Mouse (Mus musculus) macrophage (primary cell): ENCODE data around the gene Otud4. TPM values are rescaled to one million over a fixed set of nuclear protein-coding genes. Genes with fewer than 3 reads are reported as not detected.
"Not testable (repeated sequence)": the region's sequence is repeated elsewhere in the genome, so short reads cannot be mapped to it uniquely, and the experiment has no call there.

Source experiments
- H3K27ac ChIP-seq: fragments of 350-480 bp; formaldehyde crosslinking; 2 replicates; pipeline ENCODE4 v1.9.0; 2021
- H3K36me3 ChIP-seq: fragments of 350-480 bp; formaldehyde crosslinking; 2 replicates; pipeline ENCODE4 v1.9.0; 2021; ENCODE audit errors: inconsistent target
- H3K4me3 ChIP-seq: fragments of 350-480 bp; formaldehyde crosslinking; 2 replicates; pipeline ENCODE4 v1.9.0; 2021; ENCODE audit errors: inconsistent target
- H3K79me2 ChIP-seq: fragments of 350-480 bp; formaldehyde crosslinking; 2 replicates; pipeline ENCODE4 v1.9.0; 2021; ENCODE audit errors: inconsistent target
- WGBS: methylation state at CpG from one replicate; pipeline ENCODE4 v1.1.7; 2026; ENCODE audit warnings: inconsistent platforms; ENCODE audit not compliant: missing documents; 5-methylcytosine and 5-hydroxymethylcytosine counted together
- polyA plus RNA-seq: library from polyadenylated mRNA; stranded (reverse); fragments of 250-400 nt; gene quantifications from 3 replicates; pipeline ENCODE4 v1.2.4, GENCODE M21; 2018; ENCODE audit warnings: inconsistent platforms

Otud4 gene
- polyA plus RNA-seq, 1 experiment from 2014 or later = 13.5 TPM

GRCm38 (mm10) chr8:79676461-79676860 lies 37.0 kb downstream of the Otud4 start:
- H3K36me3 ChIP-seq = peaks cover 31% of the 10 kb centered on the region; the same call in 1 of the 2 replicates
- no peak overlapping the region for H3K4me3 ChIP-seq
- WGBS = 94% methylated on average over 4 of the region's 4 CpGs

GRCm38 (mm10) chr8:79679005-79679404 lies 39.6 kb downstream of the Otud4 start:
- Histone ChIP-seq H3K79me2 (no peaks in the 10 kb centered on the region), H3K4me3 (no peak overlapping the region), H3K27ac (peak overlapping the region; percentile 28; the same call in 1 of the 2 replicates), H3K36me3 (peaks cover 10% of the 10 kb centered on the region; the same call in 1 of the 2 replicates)
- 4% methylated on average over 5 of the region's 5 CpGs for WGBS

More at GRCm38 (mm10) chr8:79676461-79676860, 37.0 kb downstream of the Otud4 start:
- Histone ChIP-seq H3K79me2 (no peaks in the 10 kb centered on the region), H3K27ac (no peak overlapping the region)

GRCm38 (mm10) chr8:79680083-79680482 lies 40.7 kb downstream of the Otud4 start:
- H3K36me3 ChIP-seq, H3K79me2 ChIP-seq: not testable (repeated sequence)
- H3K27ac ChIP-seq = peak overlapping the region; percentile 27; the same call in 1 of the 2 replicates
- WGBS = 9% methylated on average over 10 of the region's 10 CpGs
- peak overlapping the region; percentile 45 for H3K4me3 ChIP-seq

GRCm38 (mm10) chr8:79680555-79680954 lies 41.1 kb downstream of the Otud4 start:
- Histone ChIP-seq H3K4me3 (peak overlapping the region; percentile 45), H3K27ac (peak overlapping the region; percentile 27; the same call in 1 of the 2 replicates), H3K79me2 (no peaks in the 10 kb centered on the region), H3K36me3 (peaks cover 8% of the 10 kb centered on the region; the same call in 1 of the 2 replicates)
- WGBS = 3% methylated on average over 32 of the region's 34 CpGs

- 37% methylated on average over 2 of the region's 2 CpGs for WGBS
- Histone ChIP-seq H3K36me3 (peaks cover 8% of the 10 kb centered on the region; the same call in 1 of the 2 replicates), H3K27ac (no peak overlapping the region), H3K79me2 (no peaks in the 10 kb centered on the region), H3K4me3 (peak overlapping the region; percentile 11; the same call in 1 of the 2 replicates)
These were observed 41.5 kb downstream of the Otud4 start for GRCm38 (mm10) chr8:79680965-79681364.

GRCm38 (mm10) chr8:79685927-79686326 lies 46.5 kb downstream of the Otud4 start:
- not testable (repeated sequence) for H3K79me2 ChIP-seq, H3K27ac ChIP-seq, H3K4me3 ChIP-seq
- peaks cover 45% of the 10 kb centered on the region for H3K36me3 ChIP-seq
- WGBS = 81% methylated on average over 3 of the region's 5 CpGs

GRCm38 (mm10) chr8:79692531-79692930 lies 53.1 kb downstream of the Otud4 start:
- H3K4me3 ChIP-seq = no peak overlapping the region
- WGBS = 100% methylated on average over 2 of the region's 2 CpGs
- H3K79me2 ChIP-seq = no peaks in the 10 kb centered on the region
- H3K27ac ChIP-seq = no peak overlapping the region
- peaks cover 46% of the 10 kb centered on the region for H3K36me3 ChIP-seq

- Histone ChIP-seq H3K27ac (no peak overlapping the region), H3K79me2 (peaks cover 58% of the 10 kb centered on the region), H3K4me3 (no peak overlapping the region), H3K36me3 (peaks cover 48% of the 10 kb centered on the region)
- 86% methylated on average over 3 of the region's 3 CpGs for WGBS
These were observed 67.3 kb downstream of the Otud4 start for GRCm38 (mm10) chr8:79706687-79707086.

- H3K27ac ChIP-seq = peak within 1 kb of the TSS; percentile 45
- peak within 1 kb of the TSS; percentile 95 for H3K4me3 ChIP-seq
- peaks cover 14% of the 10 kb centered on the region; the same call in 1 of the 2 replicates for H3K36me3 ChIP-seq
- WGBS = under 1% methylated on average over 70 of the region's 73 CpGs
- H3K79me2 ChIP-seq = peaks cover 74% of the 10 kb centered on the region
These were observed 71.9 kb downstream of the Otud4 start, which contains the start of the genes Abce1 and Anapc10 for GRCm38 (mm10) chr8:79711064-79711961. Abce1 (minus strand) TSS chr8:79711740. Anapc10 (plus strand) TSS chr8:79711820.

GRCm38 (mm10) chr8:79712676-79713075 lies 73.3 kb downstream of the Otud4 start:
- Histone ChIP-seq H3K27ac (no peak overlapping the region), H3K4me3 (peak overlapping the region; percentile 95; the same call in 1 of the 2 replicates), H3K79me2 (peaks cover 61% of the 10 kb centered on the region), H3K36me3 (peaks cover 16% of the 10 kb centered on the region; the same call in 1 of the 2 replicates)
- 90% methylated on average over 3 of the region's 6 CpGs for WGBS

- H3K4me3 ChIP-seq = no peak overlapping the region
- H3K36me3 ChIP-seq = peaks cover 55% of the 10 kb centered on the region; the same call in 1 of the 2 replicates
- H3K27ac ChIP-seq = no peak overlapping the region
- H3K79me2 ChIP-seq = no peaks in the 10 kb centered on the region
These were observed 82.1 kb downstream of the Otud4 start for GRCm38 (mm10) chr8:79721537-79721936.

GRCm38 (mm10) chr8:79723308-79723707 lies 83.9 kb downstream of the Otud4 start:
- Histone ChIP-seq H3K36me3 (peaks cover 50% of the 10 kb centered on the region; the same call in 1 of the 2 replicates), H3K4me3 (no peak overlapping the region), H3K79me2 (no peaks in the 10 kb centered on the region), H3K27ac (no peak overlapping the region)

- WGBS = 77% methylated on average over 3 of the region's 3 CpGs
- Histone ChIP-seq H3K79me2 (no peaks in the 10 kb centered on the region), H3K4me3 (no peak overlapping the region), H3K36me3 (peaks cover 42% of the 10 kb centered on the region; the same call in 1 of the 2 replicates), H3K27ac (no peak overlapping the region)
These were observed 85.2 kb downstream of the Otud4 start for GRCm38 (mm10) chr8:79724589-79724988.
